Mouse (Mus musculus): ENCODE data around the gene Icosl. TPM values are rescaled to one million over a fixed set of nuclear protein-coding genes. Genes with fewer than 3 reads are reported as not detected.

Icosl gene
- polyA plus RNA-seq (2014; fragmentation: Illumina TruSeq; extraction: RNeasy Lipid Tissue Mini Kit (QIAGEN cat#74804); ENCODE audit: low read depth, low replicate concordance), result 9.6 TPM

DNA sequence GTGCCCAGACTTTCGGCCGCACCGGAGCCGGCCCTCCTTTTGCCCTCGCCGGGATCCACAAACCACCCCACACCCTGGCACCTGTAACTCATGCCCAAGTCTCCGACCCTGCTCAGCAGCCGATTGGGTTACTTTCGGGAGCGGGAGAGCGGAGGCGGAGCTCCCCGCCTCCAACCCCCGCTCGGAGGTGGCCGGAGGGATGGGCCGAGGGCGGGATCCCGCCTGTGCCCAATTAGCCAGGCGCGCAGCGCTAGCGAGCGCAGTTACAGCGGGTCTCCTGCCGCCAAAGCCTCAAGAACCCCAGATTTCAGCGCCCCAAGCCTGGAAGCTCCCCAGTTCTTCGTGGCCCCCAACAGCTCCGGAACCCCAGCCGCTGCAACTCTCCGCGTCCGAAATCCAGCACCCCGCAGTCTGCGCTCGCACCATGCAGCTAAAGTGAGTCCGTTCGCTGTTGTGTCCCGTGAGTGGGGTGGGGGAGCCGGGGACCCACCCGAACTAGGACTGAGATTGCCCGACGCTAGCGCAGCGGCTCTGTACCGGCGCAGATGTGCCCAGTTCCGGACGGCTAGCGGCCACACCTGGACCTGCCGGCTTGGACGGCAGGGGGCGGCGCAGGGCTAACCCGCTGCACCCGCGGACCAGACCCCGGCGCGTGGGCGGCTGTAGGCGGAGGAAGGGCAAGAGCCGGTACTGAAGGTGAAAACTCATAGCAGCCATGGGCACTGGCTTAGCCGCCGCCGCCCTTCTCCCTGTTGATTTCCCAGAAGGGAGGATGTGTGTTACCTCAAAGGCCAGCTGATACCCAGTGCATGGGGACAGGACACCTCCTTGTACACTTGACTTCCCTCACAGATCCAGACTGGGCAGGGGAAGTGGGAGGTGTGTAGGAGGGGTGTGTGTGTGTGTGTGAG is at the start of gene Icosl:
Gene Icosl (plus strand): TSS at position 202 of the 911 bp plus-strand sequence.

DNA sequence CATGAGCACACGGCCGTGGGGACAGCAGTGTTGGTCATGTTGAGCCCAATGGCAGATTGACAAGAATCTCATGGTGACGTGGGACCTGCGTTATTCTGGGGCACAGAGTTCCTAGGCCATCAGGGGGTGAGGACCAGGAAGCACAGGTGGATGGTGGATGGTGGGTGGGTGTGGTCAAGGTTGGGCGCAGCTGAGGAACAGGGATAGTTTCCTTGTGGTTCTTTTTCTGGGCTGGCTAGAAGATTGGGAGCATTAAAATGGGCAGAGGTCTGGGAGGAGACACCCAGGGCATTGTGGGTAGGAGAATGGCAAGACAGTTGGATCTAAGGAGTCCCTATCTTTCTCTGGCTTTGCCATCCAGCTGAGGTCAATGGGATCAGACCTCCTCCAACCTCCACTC is 27.5 kb upstream of the Icosl start, which contains the start of gene Dnmt3l:
Gene Dnmt3l (plus strand): TSS at position 301 of the 400 bp plus-strand sequence.

DNA sequence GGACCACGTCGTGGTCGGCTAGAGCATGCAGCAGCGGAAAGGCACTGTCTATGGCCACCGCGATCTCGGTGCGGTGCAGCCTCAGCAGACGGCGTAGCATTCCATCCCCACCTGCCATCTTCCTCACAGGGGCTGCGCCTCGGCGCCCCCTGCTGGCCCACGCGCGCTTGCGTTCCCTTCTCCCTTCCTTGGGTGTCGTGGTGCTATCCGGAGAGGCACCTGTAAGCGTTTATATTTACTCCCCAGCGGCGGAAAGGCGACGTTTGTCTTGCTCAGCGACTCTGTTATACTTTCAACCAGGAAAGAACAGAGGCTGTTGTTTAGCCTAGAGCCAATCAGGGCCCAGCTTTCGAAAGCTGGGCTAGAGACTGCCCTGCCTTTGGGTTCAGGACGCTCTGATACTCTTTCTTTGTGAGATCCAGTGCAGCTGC is 25.7 kb upstream of the Icosl start, which contains the start of gene Aire:
Gene Aire (minus strand): TSS at position 205 of the 431 bp plus-strand sequence.

Other genes with a start within 250 kb of the Icosl start
- not detected for gene Krtap10-4, start 242.2 kb upstream of the Icosl start, polyA plus RNA-seq (2014; fragmentation: Illumina TruSeq; extraction: RNeasy Lipid Tissue Mini Kit (QIAGEN cat#74804); ENCODE audit: low read depth, low replicate concordance)
- gene Krtap10-10, start 233.4 kb upstream of the Icosl start, polyA plus RNA-seq (2014; fragmentation: Illumina TruSeq; extraction: RNeasy Lipid Tissue Mini Kit (QIAGEN cat#74804); ENCODE audit: low read depth, low replicate concordance), result not detected
- not detected for gene Gm36176, start 222.5 kb upstream of the Icosl start, polyA plus RNA-seq (2014; fragmentation: Illumina TruSeq; extraction: RNeasy Lipid Tissue Mini Kit (QIAGEN cat#74804); ENCODE audit: low read depth, low replicate concordance)
- gene Gm10318, start 216.4 kb upstream of the Icosl start, polyA plus RNA-seq (2014; fragmentation: Illumina TruSeq; extraction: RNeasy Lipid Tissue Mini Kit (QIAGEN cat#74804); ENCODE audit: low read depth, low replicate concordance), result not detected
- not detected for gene Gm3285, start 207.3 kb upstream of the Icosl start, polyA plus RNA-seq (2014; fragmentation: Illumina TruSeq; extraction: RNeasy Lipid Tissue Mini Kit (QIAGEN cat#74804); ENCODE audit: low read depth, low replicate concordance)
- 1.7 TPM for gene Lrrc3, start 166.8 kb upstream of the Icosl start, polyA plus RNA-seq (2014; fragmentation: Illumina TruSeq; extraction: RNeasy Lipid Tissue Mini Kit (QIAGEN cat#74804); ENCODE audit: low read depth, low replicate concordance)
- not detected for gene Trpm2, start 98.7 kb upstream of the Icosl start, polyA plus RNA-seq (2014; fragmentation: Illumina TruSeq; extraction: RNeasy Lipid Tissue Mini Kit (QIAGEN cat#74804); ENCODE audit: low read depth, low replicate concordance)
- gene 1810043G02Rik, start 90.8 kb upstream of the Icosl start, polyA plus RNA-seq (2014; fragmentation: Illumina TruSeq; extraction: RNeasy Lipid Tissue Mini Kit (QIAGEN cat#74804); ENCODE audit: low read depth, low replicate concordance), result 1.6 TPM
- 2.0 TPM for gene Pfkl, start 59.2 kb upstream of the Icosl start, polyA plus RNA-seq (2014; fragmentation: Illumina TruSeq; extraction: RNeasy Lipid Tissue Mini Kit (QIAGEN cat#74804); ENCODE audit: low read depth, low replicate concordance)
- 39.4 TPM for gene Dnmt3l, start 27.4 kb upstream of the Icosl start, polyA plus RNA-seq (2014; fragmentation: Illumina TruSeq; extraction: RNeasy Lipid Tissue Mini Kit (QIAGEN cat#74804); ENCODE audit: low read depth, low replicate concordance)
- gene Aire, start 25.7 kb upstream of the Icosl start, polyA plus RNA-seq (2014; fragmentation: Illumina TruSeq; extraction: RNeasy Lipid Tissue Mini Kit (QIAGEN cat#74804); ENCODE audit: low read depth, low replicate concordance), result not detected
- 53.9 TPM for gene D10Jhu81e, start 100.5 kb downstream of the Icosl start, polyA plus RNA-seq (2014; fragmentation: Illumina TruSeq; extraction: RNeasy Lipid Tissue Mini Kit (QIAGEN cat#74804); ENCODE audit: low read depth, low replicate concordance)
- 5.3 TPM for gene Pwp2, start 115.8 kb downstream of the Icosl start, polyA plus RNA-seq (2014; fragmentation: Illumina TruSeq; extraction: RNeasy Lipid Tissue Mini Kit (QIAGEN cat#74804); ENCODE audit: low read depth, low replicate concordance)
- gene Trappc10, start 175.3 kb downstream of the Icosl start, polyA plus RNA-seq (2014; fragmentation: Illumina TruSeq; extraction: RNeasy Lipid Tissue Mini Kit (QIAGEN cat#74804); ENCODE audit: low read depth, low replicate concordance), result 17.6 TPM